Mouse (Mus musculus) CD4-positive helper T cell, adult 2 months (primary cell): ENCODE measurements around the gene 1110032F04Rik.

Source experiments
- DNase-seq: peaks from one replicate; pipeline ENCODE4 v3.0.0-alpha.2; 2012; ENCODE audit warnings: low read depth, missing footprints, low spot score

The 1110032F04Rik gene

GRCm38 (mm10) chr3:68907509-68907908 lies 38.1 kb downstream of the 1110032F04Rik start:
- no peak for DNase-seq
